Mouse (Mus musculus): ENCODE measurements at regions not wholly inside any gene's neighbourhood (a gene's known extent, or its start where the extent isn't known, plus 50 kb on each side); places are given as distances from the start of the nearest gene placed in this dataset.
A peak's percentile ranks its signal among the peaks of the same experiment; 100 is the strongest.
"Not testable (repeated sequence)": the region's sequence is repeated elsewhere in the genome, so short reads cannot be mapped to it uniquely, and the experiment has no call there.

- H3K36me3 ChIP-seq (ENCODE audit: control insufficient read depth, insufficient read depth, low read length); DNase-seq (ENCODE audit: low spot score): not testable (repeated sequence)
Measured at GRCm38 (mm10) chr13:68049731-68050130, 186.6 kb downstream of the BC048507 start.

GRCm38 (mm10) chr13:68093311-68093710 lies 230.2 kb downstream of the BC048507 start:
- ATAC-seq (ENCODE audit: low FRiP score, low TSS enrichment); H3K4me1 ChIP-seq (replicated peaks; ENCODE audit: control insufficient read depth, insufficient read depth); DNase-seq (ENCODE audit: low spot score); H3K36me3 ChIP-seq (ENCODE audit: control insufficient read depth, insufficient read depth, low read length); H3K9me3 ChIP-seq (ENCODE audit: control insufficient read depth, low read length); H3K4me3 ChIP-seq (ENCODE audit: low read depth, low read length); H3K27ac ChIP-seq (replicated peaks); H3K27me3 ChIP-seq (ENCODE audit: control insufficient read depth, insufficient read depth, low read length); H3K4me2 ChIP-seq (replicated peaks; ENCODE audit: low read depth); H3K9ac ChIP-seq (ENCODE audit: low read length): not testable (repeated sequence)
- 74% methylated on average over 5 of the region's 9 CpGs for WGBS

More at GRCm38 (mm10) chr13:68049731-68050130, 186.6 kb downstream of the BC048507 start:
- H3K9ac ChIP-seq (ENCODE audit: low read length); H3K27ac ChIP-seq (replicated peaks); H3K4me2 ChIP-seq (replicated peaks; ENCODE audit: low read depth); ATAC-seq (ENCODE audit: low FRiP score, low TSS enrichment); H3K9me3 ChIP-seq (ENCODE audit: control insufficient read depth, low read length); H3K4me1 ChIP-seq (replicated peaks; ENCODE audit: control insufficient read depth, insufficient read depth); H3K27me3 ChIP-seq (ENCODE audit: control insufficient read depth, insufficient read depth, low read length); H3K4me3 ChIP-seq (ENCODE audit: low read depth, low read length): not testable (repeated sequence)
- 24% methylated on average over 8 of the region's 8 CpGs for WGBS
- peak; percentile 43 for TF ChIP-seq CTCF (IDR thresholded peaks at IDR 0.05; ENCODE audit: low read depth)

GRCm38 (mm10) chr13:68116786-68117185 lies 253.7 kb downstream of the BC048507 start:
- 80% methylated on average over 5 of the region's 5 CpGs for WGBS
- H3K4me1 ChIP-seq (replicated peaks; ENCODE audit: control insufficient read depth, insufficient read depth); H3K4me3 ChIP-seq (ENCODE audit: low read depth, low read length); H3K4me2 ChIP-seq (replicated peaks; ENCODE audit: low read depth); DNase-seq (ENCODE audit: low spot score); H3K36me3 ChIP-seq (ENCODE audit: control insufficient read depth, insufficient read depth, low read length); H3K27me3 ChIP-seq (ENCODE audit: control insufficient read depth, insufficient read depth, low read length); H3K9me3 ChIP-seq (ENCODE audit: control insufficient read depth, low read length); ATAC-seq (ENCODE audit: low FRiP score, low TSS enrichment); H3K9ac ChIP-seq (ENCODE audit: low read length); H3K27ac ChIP-seq (replicated peaks): not testable (repeated sequence)
